Mouse (Mus musculus) lung, embryonic 16.5 days (tissue): ENCODE measurements around the gene U2af2. TPM values are rescaled to one million over a fixed set of nuclear protein-coding genes. Genes with fewer than 3 reads are reported as not detected.
"Not testable (repeated sequence)": the region's sequence is repeated elsewhere in the genome, so short reads cannot be mapped to it uniquely, and the experiment has no call there.

Experiments used
- ATAC-seq: fragments of 200-750 bp; cut with Nextera tagmentation; 2 replicates; pipeline ENCODE4 v1.8.0; 2017; ENCODE audit warnings: low read depth, mild to moderate bottlenecking, moderate library complexity
- H3K27ac ChIP-seq: fragments of 300-500 bp; sonication (generic); 2 replicates; pipeline ENCODE4 v1.5.1; 2014; ENCODE audit warnings: mild to moderate bottlenecking, control low read depth, low read length
- H3K27me3 ChIP-seq: fragments of 300-500 bp; sonication (generic); 2 replicates; pipeline ENCODE4 v1.6.1; 2014; ENCODE audit warnings: low read depth, low read length, mixed read lengths; ENCODE audit not compliant: control insufficient read depth, insufficient read depth
- H3K36me3 ChIP-seq: fragments of 300-500 bp; sonication (generic); 2 replicates; pipeline ENCODE4 v1.6.1; 2014; ENCODE audit warnings: low read length; ENCODE audit not compliant: control insufficient read depth, insufficient read depth
- H3K4me1 ChIP-seq: fragments of 300-500 bp; sonication (generic); replicated peaks from 2 replicates; pipeline ENCODE4 v1.6.1; 2014; ENCODE audit warnings: low read length, mixed read lengths; ENCODE audit not compliant: control insufficient read depth, insufficient read depth
- H3K4me2 ChIP-seq: fragments of 300-500 bp; sonication (generic); 2 replicates; pipeline ENCODE4 v1.6.1; 2014; ENCODE audit warnings: low read depth, low read length, control low read depth
- H3K4me3 ChIP-seq: fragments of 300-500 bp; sonication (generic); 2 replicates; pipeline ENCODE4 v1.5.1; 2014; ENCODE audit warnings: mild to moderate bottlenecking, low read length, control low read depth
- H3K9ac ChIP-seq: fragments of 300-500 bp; sonication (generic); 2 replicates; pipeline ENCODE4 v1.6.1; 2014; ENCODE audit warnings: low read length, control low read depth
- H3K9me3 ChIP-seq: fragments of 300-500 bp; sonication (generic); 2 replicates; pipeline ENCODE4 v1.6.1; 2016; ENCODE audit warnings: low read length; ENCODE audit not compliant: control insufficient read depth
- WGBS: fragments of 180-500 bp; shearing (Covaris S2); extraction: QIAGEN DNeasy Blood & Tissue Kit; methylation state at CpG from one replicate; pipeline ENCODE4 v1.1.7; 2014; 5-methylcytosine and 5-hydroxymethylcytosine counted together
- polyA plus RNA-seq: library from polyadenylated mRNA; unstranded; fragments of >200 nt; fragmentation: Nextera tagmentation; extraction: Ambion mirVana; gene quantifications from 2 replicates; pipeline ENCODE4 v1.2.1, GENCODE M21; 2015

U2af2 gene
- polyA plus RNA-seq, 1 experiment from 2014 or later = 109 TPM

DNA sequence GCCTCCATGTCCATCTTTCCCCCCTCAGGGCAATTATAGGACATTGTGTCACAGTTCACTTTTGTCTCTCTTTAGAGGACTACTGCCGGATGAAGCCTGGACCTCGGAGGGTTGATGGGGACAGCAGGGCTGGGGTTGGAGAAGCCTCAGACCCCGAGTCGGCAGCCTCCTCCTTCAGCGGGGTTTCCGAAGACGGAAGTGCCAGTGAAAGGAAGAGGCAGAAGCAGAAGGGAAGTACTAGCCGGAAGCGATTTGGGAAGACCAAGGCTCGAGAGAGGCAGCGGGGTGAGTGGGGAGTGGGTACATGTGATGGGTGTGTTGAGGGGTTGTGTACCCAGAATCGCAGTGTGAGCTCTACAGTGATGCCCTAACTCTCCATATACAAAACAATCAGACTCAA, 2.5 kb upstream of the U2af2 start:
- H3K27me3 ChIP-seq = peaks cover 41% of the 10 kb centered on the region
- H3K27ac ChIP-seq = no peak overlapping the region
- no peaks in the 10 kb centered on the region for H3K9me3 ChIP-seq
- H3K4me1 ChIP-seq = peaks cover 22% of the 10 kb centered on the region
- ATAC-seq = no peak
- H3K9ac ChIP-seq = no peak overlapping the region
- WGBS = 90% methylated on average over 12 of the region's 12 CpGs
- H3K4me3 ChIP-seq = no peak overlapping the region
- H3K4me2 ChIP-seq = no peak overlapping the region
- H3K36me3 ChIP-seq = no peaks in the 10 kb centered on the region

GRCm38 (mm10) chr7:5060239-5060731, 1.7 kb upstream of the U2af2 start:
- ATAC-seq = no peak
- under 1% methylated on average over 27 of the region's 27 CpGs for WGBS
- H3K9me3 ChIP-seq = no peaks in the 10 kb centered on the region
- peak overlapping the region; percentile 85 for H3K4me3 ChIP-seq
- peaks cover 24% of the 10 kb centered on the region for H3K4me1 ChIP-seq
- H3K4me2 ChIP-seq = peak overlapping the region; percentile 92
- H3K9ac ChIP-seq = peak overlapping the region; percentile 96
- no peaks in the 10 kb centered on the region for H3K36me3 ChIP-seq
- peak overlapping the region; percentile 100 for H3K27ac ChIP-seq
- peaks cover 32% of the 10 kb centered on the region for H3K27me3 ChIP-seq

GRCm38 (mm10) chr7:5060944-5061773, 784 bp upstream of the U2af2 start:
- Histone ChIP-seq H3K9me3 (no peaks in the 10 kb centered on the region), H3K9ac (peak overlapping the region; percentile 96), H3K36me3 (0 out of 2 replicates have a peak, but pooled peaks cover under 1% of the 10 kb centered on the region), H3K27me3 (peaks cover 24% of the 10 kb centered on the region), H3K27ac (peak overlapping the region; percentile 100), H3K4me2 (peak overlapping the region; percentile 92), H3K4me1 (peaks cover 26% of the 10 kb centered on the region), H3K4me3 (peak overlapping the region; percentile 85)
- WGBS = under 1% methylated on average over 59 of the region's 60 CpGs
- peak; percentile 92 for ATAC-seq

DNA sequence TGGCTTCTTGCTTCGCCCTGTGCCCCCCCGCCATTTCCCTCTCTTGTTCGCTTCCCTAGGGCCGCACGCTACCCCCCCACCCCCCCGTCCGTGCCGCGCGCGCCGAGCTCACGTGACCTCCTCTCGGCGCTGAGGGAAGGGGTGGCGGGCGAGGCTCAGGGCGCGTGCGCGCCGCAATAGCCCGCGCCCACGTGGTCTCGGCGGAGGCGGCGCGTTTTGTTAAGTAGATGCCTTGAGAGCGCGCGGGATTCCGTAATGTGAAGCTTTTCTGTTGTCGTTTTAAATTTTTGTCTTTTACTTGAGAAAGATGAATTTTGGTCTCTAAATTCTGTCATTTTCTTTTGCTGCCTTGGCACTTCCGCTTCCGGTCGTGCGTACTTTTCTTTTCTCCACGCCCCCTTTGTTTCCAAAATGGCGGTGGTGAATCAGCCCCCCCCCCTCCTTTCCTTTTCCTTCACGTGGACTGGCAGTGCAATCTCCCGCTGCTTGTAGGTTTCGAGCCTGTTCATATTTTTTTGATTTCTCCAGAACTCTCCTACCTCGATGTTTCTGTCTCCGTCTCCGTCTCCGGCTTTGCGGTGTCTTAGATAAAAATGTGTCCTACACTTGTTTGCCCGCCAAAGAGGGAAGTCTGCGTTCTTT, 538 bp downstream of the U2af2 start:
- Histone ChIP-seq H3K4me1 (peaks cover 24% of the 10 kb centered on the region), H3K27me3 (peaks cover 12% of the 10 kb centered on the region), H3K9me3 (no peaks in the 10 kb centered on the region), H3K4me3 (peak overlapping the region; percentile 85), H3K9ac (peak overlapping the region; percentile 96), H3K4me2 (peak overlapping the region; percentile 74), H3K27ac (peak overlapping the region; percentile 100), H3K36me3 (peaks cover 7% of the 10 kb centered on the region; the same call in 1 of the 2 replicates)
- under 1% methylated on average over 46 of the region's 51 CpGs for WGBS
- ATAC-seq = peak; percentile 54

DNA sequence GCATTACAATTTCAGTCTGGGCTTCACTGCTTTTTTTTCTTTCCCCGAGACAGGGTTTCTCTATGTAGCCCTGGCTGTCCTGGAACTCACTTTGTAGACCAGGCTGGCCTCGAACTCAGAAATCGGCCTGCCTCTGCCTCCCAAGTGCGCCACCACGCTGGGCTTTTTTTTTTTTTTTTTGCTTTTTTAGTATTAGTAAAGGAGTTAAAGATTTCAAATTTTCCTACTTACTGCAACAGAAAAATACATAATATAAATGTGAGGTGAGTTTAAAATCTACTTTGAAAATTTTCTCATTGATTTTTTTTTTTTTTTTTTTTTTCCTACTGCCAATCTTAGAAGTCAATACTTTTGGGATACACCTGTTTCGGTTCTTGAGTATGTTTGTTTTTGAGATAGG, 2.9 kb downstream of the U2af2 start:
- 86% methylated on average over 6 of the region's 6 CpGs for WGBS
- no peak for ATAC-seq
- Histone ChIP-seq H3K9ac (no peak overlapping the region), H3K27ac (no peak overlapping the region), H3K4me2 (no peak overlapping the region), H3K36me3 (peaks cover 25% of the 10 kb centered on the region), H3K4me1 (peaks cover 22% of the 10 kb centered on the region), H3K9me3 (no peaks in the 10 kb centered on the region), H3K4me3 (no peak overlapping the region), H3K27me3 (no peaks in the 10 kb centered on the region)

GRCm38 (mm10) chr7:5073586-5073985, 11.6 kb downstream of the U2af2 start:
- H3K4me2 ChIP-seq = no peak overlapping the region
- no peaks in the 10 kb centered on the region for H3K9me3 ChIP-seq
- H3K9ac ChIP-seq = no peak overlapping the region
- no peak overlapping the region for H3K4me3 ChIP-seq
- no peaks in the 10 kb centered on the region for H3K4me1 ChIP-seq
- H3K36me3 ChIP-seq = peaks cover 70% of the 10 kb centered on the region
- ATAC-seq = no peak
- 83% methylated on average over 1 of the region's 1 CpGs for WGBS
- no peaks in the 10 kb centered on the region for H3K27me3 ChIP-seq
- H3K27ac ChIP-seq = no peak overlapping the region

GRCm38 (mm10) chr7:5074984-5075383, 13.0 kb downstream of the U2af2 start:
- Histone ChIP-seq H3K9me3 (no peaks in the 10 kb centered on the region), H3K36me3 (peaks cover 60% of the 10 kb centered on the region), H3K4me2 (no peak overlapping the region), H3K27me3 (no peaks in the 10 kb centered on the region), H3K4me1 (no peaks in the 10 kb centered on the region), H3K9ac (no peak overlapping the region), H3K27ac (no peak overlapping the region), H3K4me3 (no peak overlapping the region)
- ATAC-seq = no peak
- 98% methylated on average over 5 of the region's 5 CpGs for WGBS

- peaks cover 10% of the 10 kb centered on the region for H3K4me1 ChIP-seq
- no peak overlapping the region for H3K27ac ChIP-seq
- no peak overlapping the region for H3K4me3 ChIP-seq
- H3K4me2 ChIP-seq = no peak overlapping the region
- no peak overlapping the region for H3K9ac ChIP-seq
- WGBS = 75% methylated on average over 2 of the region's 2 CpGs
- H3K36me3 ChIP-seq = peaks cover 41% of the 10 kb centered on the region
- H3K9me3 ChIP-seq = no peaks in the 10 kb centered on the region
- ATAC-seq = no peak
- no peaks in the 10 kb centered on the region for H3K27me3 ChIP-seq
Observed at GRCm38 (mm10) chr7:5076931-5077330, 15.0 kb downstream of the U2af2 start.

DNA sequence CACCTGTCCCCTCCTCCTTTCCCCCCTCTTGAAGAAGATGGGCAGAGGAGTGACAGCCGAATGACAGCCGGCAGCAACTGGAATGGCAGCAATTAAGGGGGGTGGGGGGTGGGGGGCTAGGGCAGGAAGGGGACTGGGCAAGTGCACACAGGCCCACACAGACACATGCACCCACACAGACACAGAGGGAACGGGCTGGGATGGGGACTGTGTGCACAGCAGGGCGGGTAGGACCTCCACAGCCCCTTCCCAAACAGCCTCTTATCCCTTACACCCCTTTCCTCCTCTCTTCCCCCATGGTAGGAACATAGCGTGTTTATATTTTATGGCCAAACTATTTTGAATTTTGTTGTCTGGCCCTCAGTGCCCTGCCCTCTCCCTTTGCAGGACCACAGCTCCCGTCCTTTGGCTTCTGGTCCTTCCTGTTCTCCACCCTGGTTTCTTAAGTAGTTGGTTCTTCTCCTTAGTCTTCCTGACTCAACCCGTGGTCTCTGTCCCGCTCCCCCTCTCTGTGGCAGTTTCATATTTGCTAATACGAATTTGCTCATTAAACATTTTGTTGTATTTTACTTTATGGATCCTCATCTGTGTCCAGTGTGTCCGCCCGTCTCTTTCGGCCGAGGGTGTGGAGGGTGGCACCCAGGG, 17.5 kb downstream of the U2af2 start:
- Histone ChIP-seq H3K4me3 (peak overlapping the region; percentile 97), H3K9ac (peak overlapping the region; percentile 99), H3K36me3 (peaks cover 38% of the 10 kb centered on the region), H3K27ac (peak overlapping the region; percentile 94), H3K4me2 (peak overlapping the region; percentile 84), H3K4me1 (peaks cover 17% of the 10 kb centered on the region)
- 29% methylated on average over 9 of the region's 13 CpGs for WGBS
- not testable (repeated sequence) for H3K9me3 ChIP-seq, H3K27me3 ChIP-seq
- ATAC-seq = peak; percentile 29
